Mouse (Mus musculus): ENCODE results near the gene Il1rapl1. TPM values are rescaled to one million over a fixed set of nuclear protein-coding genes. Genes with fewer than 3 reads are reported as not detected.
"Not testable (repeated sequence)": the region's sequence is repeated elsewhere in the genome, so short reads cannot be mapped to it uniquely, and the experiment has no call there.

Gene Il1rapl1
- total and polyA plus RNA-seq, 3 experiments, result 0.05 TPM; not detected in 2

DNA sequence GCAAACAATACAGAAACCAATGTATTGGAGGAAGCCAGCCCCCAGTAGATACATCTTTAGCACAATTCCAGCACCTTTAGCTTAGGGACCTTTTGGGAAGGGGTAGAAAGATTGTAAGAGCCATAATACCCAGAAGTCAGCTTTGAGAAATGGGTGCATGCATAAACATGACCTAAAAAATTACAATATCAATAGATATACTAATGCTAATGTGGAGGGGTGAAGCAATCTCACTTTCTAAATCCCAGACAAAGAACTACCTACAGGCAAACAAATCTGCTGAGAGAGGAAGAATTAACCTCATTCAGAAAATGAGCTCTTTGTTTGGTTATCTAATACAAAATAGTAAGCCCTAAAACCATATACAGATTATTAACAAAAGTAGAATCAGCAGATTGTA is 607.4 kb downstream of the Il1rapl1 start:
- Histone ChIP-seq H3K27me3 (ENCODE audit: insufficient read depth, low read length) (no peaks in the 10 kb centered on the region), H3K36me3 (replicated peaks) (no peaks in the 10 kb centered on the region), H3K9me3 (replicated peaks) (no peaks in the 10 kb centered on the region), H3K4me1 (ENCODE audit: insufficient read depth, low read depth, low read length) (no peaks in the 10 kb centered on the region), H3K4me3 (ENCODE audit: low read depth, low read length) (no peak overlapping the region)
- no peak for TF ChIP-seq GATA1 (IDR thresholded peaks at IDR 0.05; ENCODE audit: borderline replicate concordance, low read length)
- no peak for TF ChIP-seq POLR2AphosphoS5 (IDR thresholded peaks at IDR 0.05; ENCODE audit: insufficient replicate concordance, low read depth, low read length)
- no peak for ATAC-seq (ENCODE audit: extremely low read depth, insufficient number of reproducible peaks, low FRiP score, poor library complexity, severe bottlenecking)
- no peak for DNase-seq (ENCODE audit: low spot score)

DNA sequence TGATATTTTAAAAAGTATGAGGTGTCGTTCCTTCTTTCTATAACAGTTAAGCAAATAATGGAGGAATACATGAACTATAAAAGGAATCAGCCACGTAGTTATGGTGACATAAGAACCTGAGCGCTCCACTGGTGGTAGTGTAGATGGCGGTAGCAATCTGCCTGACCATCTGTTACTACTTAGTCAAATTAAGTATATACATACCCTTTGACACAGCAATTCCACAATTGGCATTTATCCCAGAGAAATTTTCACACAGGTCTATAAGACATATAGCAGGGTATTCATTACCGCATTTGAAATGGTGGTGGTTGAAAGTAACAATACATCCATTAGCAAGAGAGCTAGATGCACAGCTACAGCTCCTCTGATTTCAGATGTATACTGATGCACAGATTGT is 612.8 kb downstream of the Il1rapl1 start:
- Histone ChIP-seq H3K4me3 (ENCODE audit: low read depth, low read length) (no peak overlapping the region), H3K9me3 (replicated peaks) (no peaks in the 10 kb centered on the region), H3K36me3 (replicated peaks) (no peaks in the 10 kb centered on the region), H3K4me1 (ENCODE audit: insufficient read depth, low read depth, low read length) (no peaks in the 10 kb centered on the region), H3K27me3 (ENCODE audit: insufficient read depth, low read length) (no peaks in the 10 kb centered on the region)
- no peak for DNase-seq (ENCODE audit: low spot score)
- TF ChIP-seq TAL1 (conservative IDR thresholded peaks at IDR 0.05; ENCODE audit: low read depth, low read length) (no peak), GATA2 (IDR thresholded peaks at IDR 0.05; ENCODE audit: borderline replicate concordance, low read depth, low read length) (no peak), POLR2AphosphoS5 (IDR thresholded peaks at IDR 0.05; ENCODE audit: insufficient replicate concordance, low read depth, low read length) (no peak), GATA1 (IDR thresholded peaks at IDR 0.05; ENCODE audit: borderline replicate concordance, low read length) (no peak), CTCF (IDR thresholded peaks at IDR 0.05; ENCODE audit: low read depth, low read length) (no peak)
- ATAC-seq (ENCODE audit: extremely low read depth, insufficient number of reproducible peaks, low FRiP score, poor library complexity, severe bottlenecking), result no peak

DNA sequence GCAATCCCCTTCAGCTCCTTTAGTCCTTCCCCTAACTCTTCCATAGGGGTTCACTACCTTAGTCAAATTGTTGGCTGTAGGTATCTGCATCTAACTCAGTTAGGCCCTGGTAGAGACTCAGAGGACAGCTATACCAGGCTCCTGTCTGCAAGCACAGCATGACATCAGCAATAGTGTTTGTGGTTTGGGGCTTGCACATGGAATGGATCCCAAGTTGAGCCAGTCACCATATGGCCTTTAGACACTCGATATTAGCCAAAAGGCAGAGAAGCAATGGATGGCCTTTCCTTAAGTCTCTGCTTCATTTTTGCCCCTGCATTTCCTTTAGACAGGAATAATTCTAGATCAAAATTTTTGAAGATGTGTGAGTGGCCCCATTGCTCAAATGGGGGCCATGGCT is 632.0 kb downstream of the Il1rapl1 start:
- no peaks in the 10 kb centered on the region for H3K4me1 ChIP-seq (ENCODE audit: insufficient read depth, low read depth, low read length)
- no peak overlapping the region for H3K4me3 ChIP-seq (ENCODE audit: low read depth, low read length)
- H3K27me3 ChIP-seq (ENCODE audit: insufficient read depth, low read length), result no peaks in the 10 kb centered on the region
- DNase-seq (ENCODE audit: low spot score) (no peak), ATAC-seq (ENCODE audit: extremely low read depth, insufficient number of reproducible peaks, low FRiP score, poor library complexity, severe bottlenecking) (no peak)
- no peaks in the 10 kb centered on the region for H3K36me3 ChIP-seq (replicated peaks)
- no peak for TF ChIP-seq GATA2 (IDR thresholded peaks at IDR 0.05; ENCODE audit: borderline replicate concordance, low read depth, low read length)
- TF ChIP-seq CTCF (IDR thresholded peaks at IDR 0.05; ENCODE audit: low read depth, low read length), result no peak
- TF ChIP-seq GATA1 (IDR thresholded peaks at IDR 0.05; ENCODE audit: borderline replicate concordance, low read length), result no peak
- no peak for TF ChIP-seq TAL1 (conservative IDR thresholded peaks at IDR 0.05; ENCODE audit: low read depth, low read length)
- no peak for TF ChIP-seq POLR2AphosphoS5 (IDR thresholded peaks at IDR 0.05; ENCODE audit: insufficient replicate concordance, low read depth, low read length)
- H3K9me3 ChIP-seq (replicated peaks), result no peaks in the 10 kb centered on the region

DNA sequence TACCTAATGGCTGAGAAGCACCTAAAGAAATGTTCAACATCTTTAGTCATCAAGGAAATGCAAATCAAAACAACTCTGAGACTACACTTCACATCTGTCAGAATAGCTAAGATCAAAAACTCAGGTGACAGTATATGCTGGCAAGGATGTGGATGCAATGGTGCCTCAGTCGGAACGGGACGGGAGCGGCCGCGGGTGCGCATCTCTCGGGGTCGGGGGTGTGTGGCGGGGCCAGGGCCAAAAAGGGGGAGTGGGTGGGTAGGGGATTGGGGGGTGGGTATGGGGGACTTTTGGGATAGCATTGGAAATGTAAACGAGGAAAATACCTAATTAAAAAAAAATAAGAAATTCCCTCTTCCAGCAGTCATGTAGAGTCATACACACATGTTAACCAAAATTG is 877.3 kb downstream of the Il1rapl1 start:
- peak overlapping the region; percentile 2; the same call in 1 of the 2 replicates for H3K4me3 ChIP-seq (ENCODE audit: low read depth, low read length)
- not testable (repeated sequence) for H3K4me1 ChIP-seq (ENCODE audit: insufficient read depth, low read depth, low read length); H3K27me3 ChIP-seq (ENCODE audit: insufficient read depth, low read length); H3K36me3 ChIP-seq (replicated peaks); H3K9me3 ChIP-seq (replicated peaks)
- DNase-seq (ENCODE audit: low spot score) (peak; percentile 99), ATAC-seq (ENCODE audit: extremely low read depth, insufficient number of reproducible peaks, low FRiP score, poor library complexity, severe bottlenecking) (peak; percentile 100)

DNA sequence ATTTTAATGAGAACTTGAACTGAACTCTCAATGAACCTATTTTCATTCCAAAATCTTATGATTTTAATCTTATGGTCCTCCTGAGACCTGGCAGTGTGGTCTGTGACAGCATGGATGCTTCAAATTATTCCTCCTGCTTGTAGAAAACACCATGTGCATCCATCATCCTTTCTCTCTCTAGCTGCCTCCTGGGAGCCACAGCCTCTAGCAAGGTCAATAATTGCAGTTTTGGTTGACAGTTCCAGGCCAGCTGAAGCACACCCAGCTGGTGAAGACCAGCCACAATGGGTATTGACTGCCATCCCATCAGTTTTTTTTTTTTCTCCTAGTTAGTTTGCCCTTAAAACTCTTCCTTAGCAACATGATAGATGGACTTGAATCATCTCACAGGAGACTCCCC is 890.2 kb downstream of the Il1rapl1 start:
- no peaks in the 10 kb centered on the region for H3K36me3 ChIP-seq (replicated peaks)
- H3K4me3 ChIP-seq (ENCODE audit: low read depth, low read length), result no peak overlapping the region
- H3K4me1 ChIP-seq (ENCODE audit: insufficient read depth, low read depth, low read length), result no peaks in the 10 kb centered on the region
- H3K9me3 ChIP-seq (replicated peaks), result no peaks in the 10 kb centered on the region
- DNase-seq (ENCODE audit: low spot score) (no peak), ATAC-seq (ENCODE audit: extremely low read depth, insufficient number of reproducible peaks, low FRiP score, poor library complexity, severe bottlenecking) (no peak)
- TF ChIP-seq GATA2 (IDR thresholded peaks at IDR 0.05; ENCODE audit: borderline replicate concordance, low read depth, low read length) (no peak), TAL1 (conservative IDR thresholded peaks at IDR 0.05; ENCODE audit: low read depth, low read length) (no peak), CTCF (IDR thresholded peaks at IDR 0.05; ENCODE audit: low read depth, low read length) (no peak), POLR2AphosphoS5 (IDR thresholded peaks at IDR 0.05; ENCODE audit: insufficient replicate concordance, low read depth, low read length) (no peak), GATA1 (IDR thresholded peaks at IDR 0.05; ENCODE audit: borderline replicate concordance, low read length) (no peak)
- no peaks in the 10 kb centered on the region for H3K27me3 ChIP-seq (ENCODE audit: insufficient read depth, low read length)

DNA sequence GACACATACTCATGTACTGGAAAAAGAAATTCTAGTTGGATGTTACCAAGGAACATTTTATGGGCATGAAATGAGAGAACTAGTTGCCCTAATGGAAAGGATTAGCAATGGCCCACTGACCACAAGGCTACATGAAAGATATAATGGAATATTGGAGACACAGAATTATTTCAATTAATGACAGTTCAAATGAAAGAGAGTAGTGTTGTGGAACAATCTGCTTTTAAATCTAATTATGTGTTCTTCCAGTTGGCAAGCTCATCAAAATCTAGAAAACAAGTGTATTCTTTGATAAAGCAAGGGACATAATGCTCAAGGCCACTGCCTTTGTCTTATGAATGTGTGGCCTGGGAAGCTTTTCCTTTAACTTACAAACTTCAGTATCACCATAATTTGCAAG is 1113.1 kb downstream of the Il1rapl1 start:
- no peaks in the 10 kb centered on the region for H3K27me3 ChIP-seq (ENCODE audit: insufficient read depth, low read length)
- no peaks in the 10 kb centered on the region for H3K4me1 ChIP-seq (ENCODE audit: insufficient read depth, low read depth, low read length)
- H3K4me3 ChIP-seq (ENCODE audit: low read depth, low read length), result no peak overlapping the region
- no peaks in the 10 kb centered on the region for H3K36me3 ChIP-seq (replicated peaks)
- TF ChIP-seq POLR2AphosphoS5 (IDR thresholded peaks at IDR 0.05; ENCODE audit: insufficient replicate concordance, low read depth, low read length) (no peak), CTCF (IDR thresholded peaks at IDR 0.05; ENCODE audit: low read depth, low read length) (no peak), GATA2 (IDR thresholded peaks at IDR 0.05; ENCODE audit: borderline replicate concordance, low read depth, low read length) (no peak)
- no peaks in the 10 kb centered on the region for H3K9me3 ChIP-seq (replicated peaks)
- no peak for ATAC-seq (ENCODE audit: extremely low read depth, insufficient number of reproducible peaks, low FRiP score, poor library complexity, severe bottlenecking)
- DNase-seq (ENCODE audit: low spot score), result no peak

DNA sequence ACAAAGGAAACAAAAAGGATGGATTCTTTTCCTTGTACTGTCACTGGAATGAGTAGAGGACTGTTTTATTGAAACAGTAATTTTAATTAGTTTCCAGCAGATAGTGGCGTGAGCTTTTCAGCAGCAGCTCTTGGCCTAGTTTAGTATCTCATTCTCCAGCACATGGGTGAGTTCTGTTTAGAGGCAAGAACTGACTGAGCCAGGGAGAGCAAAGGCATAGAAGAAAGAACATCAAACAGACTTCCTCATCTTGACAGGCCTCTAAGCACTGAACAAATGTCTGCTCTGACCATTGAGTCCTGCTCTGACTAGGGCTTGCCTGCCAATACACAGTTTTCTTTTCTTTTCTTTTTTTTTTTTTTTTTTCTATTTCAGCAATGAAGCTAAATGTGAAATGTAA is 1160.3 kb downstream of the Il1rapl1 start:
- ATAC-seq (ENCODE audit: extremely low read depth, insufficient number of reproducible peaks, low FRiP score, poor library complexity, severe bottlenecking), result no peak
- no peak overlapping the region for H3K4me3 ChIP-seq (ENCODE audit: low read depth, low read length)
- no peaks in the 10 kb centered on the region for H3K36me3 ChIP-seq (replicated peaks)
- H3K9me3 ChIP-seq (replicated peaks), result no peaks in the 10 kb centered on the region
- TF ChIP-seq POLR2AphosphoS5 (IDR thresholded peaks at IDR 0.05; ENCODE audit: insufficient replicate concordance, low read depth, low read length), result no peak
- H3K4me1 ChIP-seq (ENCODE audit: insufficient read depth, low read depth, low read length), result no peaks in the 10 kb centered on the region
- DNase-seq (ENCODE audit: low spot score), result no peak
- no peaks in the 10 kb centered on the region for H3K27me3 ChIP-seq (ENCODE audit: insufficient read depth, low read length)
